Mouse (Mus musculus): ENCODE data around the gene Pum1. TPM values are rescaled to one million over a fixed set of nuclear protein-coding genes. Genes with fewer than 3 reads are reported as not detected.

The Pum1 gene
- polyA plus RNA-seq, 1 experiment from 2014 or later: 31.7 TPM

DNA sequence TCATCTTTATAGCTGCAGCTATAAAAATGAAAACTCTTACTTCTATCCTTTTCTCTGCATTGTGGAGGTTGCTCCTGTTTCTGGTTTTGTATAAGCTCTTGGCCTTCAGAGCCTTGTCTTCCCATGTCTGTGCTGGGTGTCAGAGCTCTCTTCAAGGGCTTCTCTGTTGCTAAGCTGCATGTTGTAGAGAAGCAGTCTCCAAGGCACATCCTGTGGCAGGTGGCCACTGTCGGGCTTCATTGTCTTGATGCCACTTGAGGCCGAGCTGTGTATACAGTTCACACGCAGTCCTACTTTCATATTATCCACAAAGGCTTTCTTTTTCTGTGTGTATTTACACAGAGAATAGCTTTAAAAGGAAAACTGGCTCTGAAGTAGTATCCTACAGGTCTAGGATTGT is 63.0 kb downstream of the Pum1 start:
- H3K9ac ChIP-seq: no peak overlapping the region
- no peak overlapping the region for H3K4me3 ChIP-seq (replicated peaks)
- 81% methylated on average over 3 of the region's 3 CpGs for WGBS (ENCODE audit: insufficient replicate concordance)
- H3K9me3 ChIP-seq (replicated peaks): no peaks in the 10 kb centered on the region
- H3K27me3 ChIP-seq: no peaks in the 10 kb centered on the region
- no peak overlapping the region for H3K4me2 ChIP-seq
- H3K4me1 ChIP-seq (replicated peaks): peaks cover 44% of the 10 kb centered on the region
- no peak for ATAC-seq (ENCODE audit: insufficient read depth)
- 0 out of 2 replicates have a peak overlapping the region, but pooled peaks have one; percentile 20 for H3K27ac ChIP-seq (replicated peaks)
- H3K36me3 ChIP-seq (replicated peaks): peaks cover 89% of the 10 kb centered on the region

DNA sequence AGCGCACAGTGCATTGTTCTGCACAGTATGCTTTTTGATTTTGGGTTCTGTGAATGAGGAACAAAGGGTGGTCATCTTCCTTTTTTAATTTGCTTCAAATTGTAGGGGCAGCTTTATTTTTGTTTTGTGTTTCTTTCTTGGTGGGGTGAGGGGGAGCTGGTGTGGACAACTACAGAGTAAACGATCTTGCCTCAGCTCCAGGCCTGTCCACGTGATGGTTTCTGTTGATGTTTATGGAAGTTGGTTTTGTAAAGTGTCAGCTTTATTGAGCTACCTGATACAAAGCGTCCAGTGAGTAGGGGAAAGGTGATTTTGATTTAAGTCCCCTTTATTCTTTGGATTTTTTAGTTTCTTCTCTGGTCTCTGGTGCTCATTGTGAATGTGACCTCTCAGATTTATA is 72.8 kb downstream of the Pum1 start:
- no peak overlapping the region; the same call in 1 of the 2 replicates for H3K27ac ChIP-seq (replicated peaks)
- 73% methylated on average over 4 of the region's 4 CpGs for WGBS (ENCODE audit: insufficient replicate concordance)
- H3K4me3 ChIP-seq (replicated peaks): no peak overlapping the region
- H3K36me3 ChIP-seq (replicated peaks): peaks cover 71% of the 10 kb centered on the region
- no peaks in the 10 kb centered on the region for H3K27me3 ChIP-seq
- H3K9me3 ChIP-seq (replicated peaks): no peaks in the 10 kb centered on the region
- ATAC-seq (ENCODE audit: insufficient read depth): no peak
- H3K9ac ChIP-seq: no peak overlapping the region
- no peak overlapping the region for H3K4me2 ChIP-seq
- H3K4me1 ChIP-seq (replicated peaks): peaks cover 31% of the 10 kb centered on the region

DNA sequence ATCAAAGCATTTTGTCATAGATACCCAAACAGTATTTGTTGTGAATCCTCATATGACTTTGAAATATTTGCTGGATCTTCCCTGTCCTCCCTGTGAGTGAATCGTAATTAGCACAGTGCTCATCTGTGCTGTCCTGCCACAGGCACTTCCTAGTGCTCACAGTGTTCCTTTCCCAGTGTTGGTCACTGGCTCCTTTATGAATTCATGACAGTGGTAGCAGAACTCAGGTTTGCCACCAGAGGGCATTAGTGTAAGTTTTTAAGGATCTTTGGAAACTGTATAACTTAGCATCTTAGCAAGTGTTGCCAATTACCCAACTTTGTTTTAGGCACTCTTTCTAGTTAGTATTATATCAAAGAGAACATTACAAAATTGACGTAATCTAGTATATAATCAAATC is 75.4 kb downstream of the Pum1 start:
- no peaks in the 10 kb centered on the region for H3K9me3 ChIP-seq (replicated peaks)
- 56% methylated on average over 2 of the region's 2 CpGs for WGBS (ENCODE audit: insufficient replicate concordance)
- peaks cover 72% of the 10 kb centered on the region for H3K36me3 ChIP-seq (replicated peaks)
- H3K4me3 ChIP-seq (replicated peaks): no peak overlapping the region
- H3K27me3 ChIP-seq: no peaks in the 10 kb centered on the region
- no peak overlapping the region for H3K4me2 ChIP-seq
- H3K9ac ChIP-seq: no peak overlapping the region
- peaks cover 26% of the 10 kb centered on the region for H3K4me1 ChIP-seq (replicated peaks)
- 0 out of 2 replicates have a peak, but pooled peaks have one; percentile 43 for ATAC-seq (ENCODE audit: insufficient read depth)
- H3K27ac ChIP-seq (replicated peaks): no peak overlapping the region; the same call in 1 of the 2 replicates

DNA sequence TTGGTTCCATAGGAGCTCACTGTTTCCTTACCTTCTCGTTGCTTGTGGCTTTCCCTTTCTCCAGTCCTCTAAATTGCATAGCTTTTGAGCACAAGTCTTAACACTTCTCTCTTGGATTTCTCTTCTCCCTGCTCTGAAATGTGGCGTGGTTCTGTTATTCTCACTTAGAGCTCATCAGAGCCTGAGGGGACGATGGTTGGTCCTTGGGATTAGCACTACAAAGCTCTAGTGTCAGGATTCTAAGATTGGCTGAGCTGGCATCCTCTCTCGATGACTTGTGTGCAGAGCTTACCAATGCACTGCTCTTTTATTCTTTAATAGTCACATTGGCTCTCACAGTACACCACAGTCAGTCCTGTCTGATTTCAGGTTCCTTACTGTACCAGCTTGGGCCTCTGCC is 80.9 kb downstream of the Pum1 start:
- no peak for ATAC-seq (ENCODE audit: insufficient read depth)
- H3K9me3 ChIP-seq (replicated peaks): no peaks in the 10 kb centered on the region
- peaks cover 98% of the 10 kb centered on the region for H3K36me3 ChIP-seq (replicated peaks)
- WGBS (ENCODE audit: insufficient replicate concordance): 81% methylated on average over 4 of the region's 4 CpGs
- H3K9ac ChIP-seq: no peak overlapping the region
- H3K4me3 ChIP-seq (replicated peaks): no peak overlapping the region
- no peaks in the 10 kb centered on the region for H3K4me1 ChIP-seq (replicated peaks)
- no peak overlapping the region for H3K4me2 ChIP-seq
- H3K27ac ChIP-seq (replicated peaks): no peak overlapping the region
- no peaks in the 10 kb centered on the region for H3K27me3 ChIP-seq

DNA sequence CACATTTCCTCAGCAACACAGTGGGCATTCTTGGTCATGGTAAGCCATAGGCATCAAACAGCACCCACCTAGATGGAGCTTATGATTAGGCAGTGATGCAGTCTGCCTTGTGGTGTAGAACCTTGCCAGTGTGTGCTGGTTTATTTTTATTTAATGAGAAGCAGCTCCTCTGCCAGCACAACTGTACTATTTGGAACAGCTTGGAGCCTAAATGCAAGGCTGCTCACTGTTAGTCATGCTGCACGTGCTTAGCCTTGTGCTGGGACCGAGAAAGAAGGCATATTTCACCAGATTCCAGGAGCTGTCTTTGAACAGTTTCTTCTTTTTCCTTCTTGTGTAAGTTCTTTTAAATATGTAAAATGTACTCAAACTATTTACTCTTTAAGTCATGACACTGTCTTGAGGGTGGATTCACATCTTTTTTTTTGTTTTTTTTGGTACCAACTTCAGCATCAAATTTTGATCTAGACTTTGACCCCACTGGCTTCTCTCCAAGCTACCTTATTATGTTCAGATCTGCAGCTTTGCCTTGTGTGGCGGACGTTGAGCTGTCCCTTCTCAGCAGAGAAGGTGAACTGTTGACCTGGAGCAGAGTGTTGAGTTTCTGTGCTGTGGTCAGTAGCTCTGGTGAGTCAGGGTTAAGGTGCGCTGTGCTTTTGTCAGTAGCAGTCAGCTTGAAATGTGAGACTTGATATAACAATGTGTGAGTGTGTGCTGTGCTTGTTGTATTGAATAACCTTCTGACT is 82.6 kb downstream of the Pum1 start:
- no peaks in the 10 kb centered on the region for H3K4me1 ChIP-seq (replicated peaks)
- ATAC-seq (ENCODE audit: insufficient read depth): no peak
- no peak overlapping the region for H3K27ac ChIP-seq (replicated peaks)
- no peak overlapping the region for H3K4me3 ChIP-seq (replicated peaks)
- H3K4me2 ChIP-seq: no peak overlapping the region
- H3K27me3 ChIP-seq: no peaks in the 10 kb centered on the region
- no peaks in the 10 kb centered on the region for H3K9me3 ChIP-seq (replicated peaks)
- H3K9ac ChIP-seq: no peak overlapping the region
- WGBS (ENCODE audit: insufficient replicate concordance): 84% methylated on average over 5 of the region's 5 CpGs
- peaks cover 100% of the 10 kb centered on the region for H3K36me3 ChIP-seq (replicated peaks)

DNA sequence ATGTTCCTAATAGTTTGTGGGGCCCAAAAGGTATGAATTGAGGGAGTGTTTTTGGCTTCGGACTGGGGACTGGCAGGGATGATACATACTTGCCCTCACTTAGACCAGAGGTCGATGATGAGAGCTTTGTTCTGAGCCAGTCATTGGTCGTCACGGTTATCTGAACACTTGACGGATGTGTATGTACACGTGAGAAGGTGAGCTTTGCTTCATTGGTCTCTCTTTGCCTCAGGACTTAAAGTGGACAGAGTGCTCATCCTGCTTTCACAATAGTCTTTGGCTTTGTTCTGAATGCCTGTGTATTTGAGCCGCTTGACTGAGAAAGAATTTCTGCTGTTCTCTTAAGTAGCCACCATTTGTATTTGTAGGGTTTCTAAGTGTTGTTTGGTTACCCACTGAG is 86.4 kb downstream of the Pum1 start:
- Histone ChIP-seq H3K27ac (replicated peaks) (no peak overlapping the region), H3K9ac (no peak overlapping the region), H3K4me2 (no peak overlapping the region), H3K9me3 (replicated peaks) (no peaks in the 10 kb centered on the region), H3K27me3 (no peaks in the 10 kb centered on the region), H3K4me3 (replicated peaks) (no peak overlapping the region), H3K4me1 (replicated peaks) (no peaks in the 10 kb centered on the region), H3K36me3 (replicated peaks) (peaks cover 100% of the 10 kb centered on the region)
- WGBS (ENCODE audit: insufficient replicate concordance): 80% methylated on average over 7 of the region's 7 CpGs
- ATAC-seq (ENCODE audit: insufficient read depth): no peak

DNA sequence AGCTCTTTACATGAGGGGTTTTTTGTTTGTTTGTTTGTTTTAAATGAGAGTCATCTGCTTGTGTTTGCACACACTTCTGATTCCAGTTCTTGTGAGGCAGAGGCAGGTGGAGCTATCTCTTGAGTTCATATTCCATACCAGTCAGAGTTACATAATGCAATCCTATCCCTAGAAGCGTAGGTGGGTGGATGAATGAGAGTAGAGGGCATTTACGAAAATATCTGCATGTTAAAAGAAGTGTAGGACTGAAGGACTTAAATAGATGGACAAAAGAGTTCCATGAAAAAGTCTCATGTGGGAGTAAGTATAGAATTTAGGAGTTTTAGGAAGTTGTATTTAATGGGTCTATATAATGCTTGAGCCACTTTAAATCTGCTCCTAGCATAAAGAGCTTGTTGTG is 88.8 kb downstream of the Pum1 start:
- Histone ChIP-seq H3K4me2 (no peak overlapping the region), H3K9me3 (replicated peaks) (no peaks in the 10 kb centered on the region), H3K4me1 (replicated peaks) (no peaks in the 10 kb centered on the region), H3K4me3 (replicated peaks) (no peak overlapping the region), H3K27me3 (no peaks in the 10 kb centered on the region), H3K27ac (replicated peaks) (no peak overlapping the region), H3K9ac (no peak overlapping the region), H3K36me3 (replicated peaks) (peaks cover 96% of the 10 kb centered on the region)
- 88% methylated on average over 2 of the region's 2 CpGs for WGBS (ENCODE audit: insufficient replicate concordance)
- no peak for ATAC-seq (ENCODE audit: insufficient read depth)

DNA sequence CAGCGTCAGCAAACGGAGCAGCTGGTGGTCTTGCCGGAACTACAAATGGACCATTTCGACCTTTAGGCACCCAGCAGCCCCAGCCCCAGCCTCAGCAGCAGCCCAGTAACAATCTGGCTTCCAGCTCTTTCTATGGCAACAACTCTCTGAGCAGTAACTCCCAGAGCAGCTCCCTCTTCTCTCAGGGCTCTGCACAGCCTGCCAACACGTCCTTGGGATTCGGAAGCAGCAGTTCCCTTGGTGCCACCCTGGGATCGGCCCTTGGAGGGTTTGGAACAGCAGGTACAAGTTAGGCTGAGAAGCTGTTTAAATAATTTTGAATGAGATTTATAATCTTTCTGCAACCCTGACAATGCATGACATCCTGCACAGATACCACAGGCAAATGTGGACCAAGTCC is 89.5 kb downstream of the Pum1 start:
- WGBS (ENCODE audit: insufficient replicate concordance): 79% methylated on average over 7 of the region's 7 CpGs
- peaks cover 96% of the 10 kb centered on the region for H3K36me3 ChIP-seq (replicated peaks)

DNA sequence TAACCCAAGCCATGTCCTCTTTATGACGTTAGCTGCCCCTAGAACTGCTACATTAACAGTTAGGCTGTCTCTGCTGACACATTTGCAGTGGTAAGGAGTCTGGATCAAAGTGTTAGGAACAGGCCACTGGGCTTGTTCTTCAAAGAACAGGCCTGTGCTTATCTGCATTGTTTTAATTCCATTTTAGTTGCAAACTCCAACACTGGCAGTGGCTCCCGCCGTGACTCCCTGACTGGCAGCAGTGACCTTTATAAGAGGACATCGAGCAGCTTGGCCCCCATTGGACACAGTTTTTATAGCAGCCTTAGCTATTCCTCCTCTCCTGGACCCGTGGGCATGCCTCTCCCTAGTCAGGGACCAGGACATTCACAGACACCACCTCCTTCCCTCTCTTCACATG is 90.6 kb downstream of the Pum1 start:
- H3K27ac ChIP-seq (replicated peaks): no peak overlapping the region
- no peaks in the 10 kb centered on the region for H3K4me1 ChIP-seq (replicated peaks)
- no peak overlapping the region for H3K4me2 ChIP-seq
- ATAC-seq (ENCODE audit: insufficient read depth): no peak
- H3K4me3 ChIP-seq (replicated peaks): no peak overlapping the region
- no peak overlapping the region for H3K9ac ChIP-seq
- H3K9me3 ChIP-seq (replicated peaks): no peaks in the 10 kb centered on the region
- no peaks in the 10 kb centered on the region for H3K27me3 ChIP-seq
- WGBS (ENCODE audit: insufficient replicate concordance): 82% methylated on average over 5 of the region's 5 CpGs
- peaks cover 96% of the 10 kb centered on the region for H3K36me3 ChIP-seq (replicated peaks)

More for the DNA sequence above, 89.5 kb downstream of the Pum1 start:
- no peak for ATAC-seq (ENCODE audit: insufficient read depth)
- H3K4me1 ChIP-seq (replicated peaks): no peaks in the 10 kb centered on the region
- H3K9me3 ChIP-seq (replicated peaks): no peaks in the 10 kb centered on the region
- H3K4me3 ChIP-seq (replicated peaks): no peak overlapping the region
- no peak overlapping the region for H3K27ac ChIP-seq (replicated peaks)
- no peak overlapping the region for H3K9ac ChIP-seq
- H3K27me3 ChIP-seq: no peaks in the 10 kb centered on the region
- no peak overlapping the region for H3K4me2 ChIP-seq

DNA sequence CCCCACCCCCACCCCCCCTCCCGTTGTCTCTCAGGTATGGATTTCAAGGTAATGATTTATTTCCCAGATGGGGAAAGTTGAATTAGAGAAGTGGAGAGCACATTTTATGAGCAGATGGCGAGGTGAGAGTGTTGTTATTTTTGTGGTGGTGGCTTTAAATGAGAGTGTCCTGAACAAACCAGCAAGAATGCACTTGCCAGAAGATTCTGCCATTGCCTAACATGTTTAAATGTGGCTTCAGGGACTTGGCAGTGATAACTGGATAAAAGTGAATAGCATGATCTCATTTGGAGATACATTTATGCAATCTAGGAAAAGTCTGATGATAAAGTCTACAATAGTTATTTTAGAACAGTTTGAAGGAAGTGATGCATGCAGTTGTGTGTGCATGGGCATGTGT is 91.7 kb downstream of the Pum1 start:
- no peak for ATAC-seq (ENCODE audit: insufficient read depth)
- H3K4me3 ChIP-seq (replicated peaks): no peak overlapping the region
- no peaks in the 10 kb centered on the region for H3K4me1 ChIP-seq (replicated peaks)
- WGBS (ENCODE audit: insufficient replicate concordance): 87% methylated on average over 2 of the region's 2 CpGs
- no peak overlapping the region for H3K27ac ChIP-seq (replicated peaks)
- H3K9me3 ChIP-seq (replicated peaks): no peaks in the 10 kb centered on the region
- H3K36me3 ChIP-seq (replicated peaks): peaks cover 96% of the 10 kb centered on the region
- no peak overlapping the region for H3K4me2 ChIP-seq
- no peak overlapping the region for H3K9ac ChIP-seq
- no peaks in the 10 kb centered on the region for H3K27me3 ChIP-seq

DNA sequence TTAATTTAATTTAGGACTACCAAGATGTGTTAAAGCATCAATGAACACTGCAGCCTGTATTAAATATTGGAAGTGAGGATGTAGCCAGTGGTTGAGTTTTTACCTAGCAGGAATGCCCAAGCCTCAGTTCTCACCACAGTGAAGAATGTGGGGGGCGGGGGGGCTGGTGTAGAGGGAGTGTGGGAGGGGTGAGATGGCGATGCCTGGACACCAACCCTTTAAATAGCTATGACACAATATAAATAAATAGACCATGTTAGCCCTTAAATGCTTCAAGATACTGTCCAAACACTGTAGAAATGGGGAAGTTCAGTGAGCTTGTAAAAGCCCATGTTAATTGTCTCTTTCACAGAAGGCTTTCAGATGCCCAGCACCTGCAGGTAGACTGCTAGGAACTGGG is 96.8 kb downstream of the Pum1 start:
- H3K36me3 ChIP-seq (replicated peaks): peaks cover 94% of the 10 kb centered on the region

DNA sequence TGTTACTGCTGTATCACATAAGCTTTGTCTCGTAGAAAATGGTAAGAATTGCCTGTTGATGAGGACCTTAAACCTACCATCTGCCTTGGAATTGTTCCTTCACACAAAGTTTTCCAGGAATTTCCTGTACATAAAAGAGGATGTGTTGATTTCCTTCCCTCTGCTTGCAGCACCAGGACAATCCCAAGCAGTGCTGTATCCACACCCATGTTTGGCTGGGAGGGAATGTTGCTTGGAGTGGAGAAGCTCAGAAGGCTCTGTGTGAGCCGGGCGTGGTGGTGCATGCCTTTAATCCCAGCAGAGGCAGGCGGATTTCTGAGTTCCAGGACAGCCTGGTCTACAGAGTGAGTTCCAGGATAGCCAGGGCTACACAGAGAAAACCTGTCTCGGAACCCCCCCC is 98.7 kb downstream of the Pum1 start:
- WGBS (ENCODE audit: insufficient replicate concordance): 83% methylated on average over 5 of the region's 5 CpGs
- Histone ChIP-seq H3K4me1 (replicated peaks) (no peaks in the 10 kb centered on the region), H3K36me3 (replicated peaks) (peaks cover 97% of the 10 kb centered on the region), H3K4me2 (no peak overlapping the region), H3K4me3 (replicated peaks) (no peak overlapping the region), H3K9me3 (replicated peaks) (no peaks in the 10 kb centered on the region), H3K27ac (replicated peaks) (no peak overlapping the region), H3K27me3 (no peaks in the 10 kb centered on the region), H3K9ac (no peak overlapping the region)
- no peak for ATAC-seq (ENCODE audit: insufficient read depth)

More for the DNA sequence above, 96.8 kb downstream of the Pum1 start:
- H3K9me3 ChIP-seq (replicated peaks): no peaks in the 10 kb centered on the region
- H3K4me2 ChIP-seq: no peak overlapping the region
- ATAC-seq (ENCODE audit: insufficient read depth): no peak
- H3K4me1 ChIP-seq (replicated peaks): no peaks in the 10 kb centered on the region
- no peak overlapping the region for H3K4me3 ChIP-seq (replicated peaks)
- 86% methylated on average over 2 of the region's 2 CpGs for WGBS (ENCODE audit: insufficient replicate concordance)
- H3K27me3 ChIP-seq: no peaks in the 10 kb centered on the region
- no peak overlapping the region for H3K9ac ChIP-seq
- H3K27ac ChIP-seq (replicated peaks): no peak overlapping the region
